Mouse (Mus musculus): ENCODE data around the gene Colq.

- TF ChIP-seq CTCF (IDR thresholded peaks at IDR 0.05; ENCODE audit: control insufficient read depth, insufficient read depth, low read length) (no peak), POLR2A (IDR thresholded peaks at IDR 0.05; ENCODE audit: borderline replicate concordance, control insufficient read depth, low read depth, low read length) (no peak)
Observed at GRCm38 (mm10) chr14:31496241-31496646, 94.9 kb downstream of the Colq start.
